Mouse (Mus musculus) hindbrain, embryonic 11.5 days (tissue): ENCODE results near the gene Kndc1. TPM values are rescaled to one million over a fixed set of nuclear protein-coding genes. Genes with fewer than 3 reads are reported as not detected.

Experiments
- ATAC-seq: fragments of 200-750 bp; cut with Nextera tagmentation; 2 replicates; pipeline ENCODE4 v1.8.0; 2017; ENCODE audit warnings: mild to moderate bottlenecking, moderate TSS enrichment, moderate library complexity; ENCODE audit not compliant: low FRiP score
- DNase-seq: peaks from one replicate; pipeline ENCODE4 v3.0.0-alpha.2; 2015; ENCODE audit warnings: low spot score
- H3K27ac ChIP-seq: fragments of 300-500 bp; sonication (generic); 2 replicates; pipeline ENCODE4 v1.5.1; 2014; ENCODE audit warnings: mild to moderate bottlenecking, low read depth, low read length
- H3K27me3 ChIP-seq: fragments of 300-500 bp; sonication (generic); 2 replicates; pipeline ENCODE4 v1.6.1; 2014; ENCODE audit warnings: mild to moderate bottlenecking, low read length, moderate library complexity, mixed read lengths; ENCODE audit not compliant: control insufficient read depth, insufficient read depth
- H3K36me3 ChIP-seq: fragments of 300-500 bp; sonication (generic); 2 replicates; pipeline ENCODE4 v1.6.1; 2014; ENCODE audit warnings: mild to moderate bottlenecking, low read length, moderate library complexity, mixed read lengths; ENCODE audit not compliant: control insufficient read depth, insufficient read depth
- H3K4me1 ChIP-seq: fragments of 300-500 bp; sonication (generic); replicated peaks from 2 replicates; pipeline ENCODE4 v1.6.1; 2014; ENCODE audit warnings: low read length, mixed read lengths; ENCODE audit not compliant: control insufficient read depth, insufficient read depth
- H3K4me2 ChIP-seq: fragments of 300-500 bp; sonication (generic); replicated peaks from 2 replicates; pipeline ENCODE4 v1.6.1; 2014; ENCODE audit warnings: mild to moderate bottlenecking, low read depth, low read length
- H3K4me3 ChIP-seq: fragments of 300-500 bp; sonication (generic); 2 replicates; pipeline ENCODE4 v1.5.1; 2014; ENCODE audit warnings: low read depth, low read length
- H3K9ac ChIP-seq: fragments of 300-500 bp; sonication (generic); 2 replicates; pipeline ENCODE4 v1.6.1; 2014; ENCODE audit warnings: low read depth, low read length
- H3K9me3 ChIP-seq: fragments of 300-500 bp; sonication (generic); 2 replicates; pipeline ENCODE4 v1.6.1; 2016; ENCODE audit warnings: low read length; ENCODE audit not compliant: control insufficient read depth
- WGBS: fragments of 180-500 bp; shearing (Covaris S2); extraction: QIAGEN DNeasy Blood & Tissue Kit; methylation state at CpG from one replicate; pipeline ENCODE4 v1.1.7; 2014; 5-methylcytosine and 5-hydroxymethylcytosine counted together
- polyA plus RNA-seq: library from polyadenylated mRNA; unstranded; fragments of >200 nt; fragmentation: Nextera tagmentation; extraction: Ambion mirVana; gene quantifications from 2 replicates; pipeline ENCODE4 v1.2.1, GENCODE M21; 2014

Kndc1 gene
- polyA plus RNA-seq, 1 experiment from 2014 or later: 1.4 TPM

DNA sequence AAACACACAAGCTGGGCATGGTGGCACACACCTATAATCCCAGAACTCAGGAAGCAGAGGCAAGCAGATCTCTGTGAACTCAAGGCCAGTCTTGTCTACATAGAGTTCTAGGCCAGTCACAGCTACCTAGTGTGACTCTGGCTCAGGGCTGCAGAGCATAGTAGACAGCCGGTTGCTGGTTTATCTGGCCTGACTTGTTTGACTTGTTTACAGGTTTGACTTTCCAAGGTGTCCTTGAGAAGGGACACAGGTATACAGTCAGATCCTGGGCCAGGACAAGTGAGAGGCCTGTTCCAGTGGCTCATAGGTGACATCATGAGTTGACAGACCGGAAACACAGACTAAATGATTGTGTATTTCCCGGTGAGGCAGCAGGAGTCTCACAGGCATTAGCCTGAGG lies 42.6 kb downstream of the Kndc1 start:
- no peak for ATAC-seq
- H3K27me3 ChIP-seq: no peaks in the 10 kb centered on the region; the same call in none of the 2 replicates
- no peak overlapping the region for H3K4me3 ChIP-seq
- no peak for DNase-seq
- no peaks in the 10 kb centered on the region for H3K36me3 ChIP-seq
- H3K9me3 ChIP-seq: no peaks in the 10 kb centered on the region
- WGBS: 75% methylated on average over 3 of the region's 3 CpGs
- H3K4me1 ChIP-seq: no peaks in the 10 kb centered on the region
- no peak overlapping the region for H3K27ac ChIP-seq
- no peak overlapping the region for H3K4me2 ChIP-seq
- H3K9ac ChIP-seq: no peak overlapping the region

- H3K27me3 ChIP-seq: peaks cover 4% of the 10 kb centered on the region
- H3K36me3 ChIP-seq: no peaks in the 10 kb centered on the region
- no peak overlapping the region for H3K4me2 ChIP-seq
- ATAC-seq (no peak), DNase-seq (no peak)
- H3K4me1 ChIP-seq: no peaks in the 10 kb centered on the region
- no peak overlapping the region for H3K9ac ChIP-seq
- H3K9me3 ChIP-seq: no peaks in the 10 kb centered on the region
- H3K4me3 ChIP-seq: no peak overlapping the region
- no peak overlapping the region for H3K27ac ChIP-seq
- 67% methylated on average over 5 of the region's 5 CpGs for WGBS
Measured at GRCm38 (mm10) chr7:139937810-139938209, 43.3 kb downstream of the Kndc1 start.

GRCm38 (mm10) chr7:139940476-139941209 lies 46.1 kb downstream of the Kndc1 start:
- ATAC-seq: no peak

DNA sequence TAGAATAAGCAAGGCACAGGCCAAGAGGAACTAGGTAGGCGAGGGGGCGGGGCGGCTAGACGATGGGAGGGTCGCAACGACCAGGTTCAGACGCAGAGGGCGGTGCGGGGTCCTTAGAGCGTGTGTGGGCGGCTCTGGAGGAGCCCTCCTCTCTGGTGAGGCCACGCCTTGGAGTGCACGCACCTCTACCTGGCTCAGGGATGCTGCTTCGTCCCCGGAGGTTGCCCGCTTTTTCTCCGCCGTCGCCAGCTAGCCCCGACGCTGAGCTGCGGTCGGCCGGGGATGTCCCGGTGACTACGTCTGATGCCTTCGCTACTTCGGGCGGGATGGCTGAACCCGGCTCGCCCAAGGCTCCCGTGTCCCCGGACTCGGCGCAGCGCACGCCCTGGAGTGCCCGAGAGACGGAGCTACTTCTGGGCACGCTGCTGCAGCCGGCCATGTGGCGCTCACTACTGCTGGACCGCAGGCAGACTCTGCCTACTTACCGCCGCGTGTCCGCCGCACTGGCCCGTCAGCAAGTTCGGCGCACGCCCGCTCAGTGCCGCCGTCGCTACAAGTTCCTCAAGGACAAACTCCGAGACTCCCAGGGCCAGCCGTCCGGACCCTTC lies 49.3 kb downstream of the Kndc1 start, which contains the start of gene Utf1:
TSS of gene Utf1 (plus strand) at position 116 of the 608 bp plus-strand sequence.
- Histone ChIP-seq H3K4me1 (no peaks in the 10 kb centered on the region; the same call in none of the 2 replicates), H3K36me3 (no peaks in the 10 kb centered on the region), H3K9me3 (no peaks in the 10 kb centered on the region), H3K9ac (no peak within 1 kb of the TSS), H3K4me2 (peak within 1 kb of the TSS; percentile 41), H3K27me3 (peaks cover 51% of the 10 kb centered on the region), H3K27ac (no peak within 1 kb of the TSS), H3K4me3 (peak within 1 kb of the TSS; percentile 26)
- under 1% methylated on average over 55 of the region's 59 CpGs for WGBS
- DNase-seq: no peak
- peak; percentile 35; the same call in 1 of the 2 replicates for ATAC-seq

More at GRCm38 (mm10) chr7:139940476-139941209, 46.1 kb downstream of the Kndc1 start:
- Histone ChIP-seq H3K4me2 (no peak overlapping the region), H3K27me3 (peaks cover 31% of the 10 kb centered on the region), H3K9ac (no peak overlapping the region), H3K4me3 (no peak overlapping the region), H3K9me3 (no peaks in the 10 kb centered on the region), H3K27ac (no peak overlapping the region), H3K36me3 (no peaks in the 10 kb centered on the region), H3K4me1 (no peaks in the 10 kb centered on the region; the same call in none of the 2 replicates)
- DNase-seq: no peak
- WGBS: 60% methylated on average over 16 of the region's 16 CpGs

- Histone ChIP-seq H3K4me2 (peak overlapping the region; percentile 41), H3K36me3 (no peaks in the 10 kb centered on the region), H3K9ac (no peak overlapping the region), H3K27me3 (peaks cover 55% of the 10 kb centered on the region), H3K4me3 (peak overlapping the region; percentile 26), H3K4me1 (no peaks in the 10 kb centered on the region; the same call in none of the 2 replicates), H3K27ac (no peak overlapping the region), H3K9me3 (no peaks in the 10 kb centered on the region)
- peak; percentile 63 for DNase-seq
- WGBS: 3% methylated on average over 67 of the region's 68 CpGs
- peak; percentile 30; the same call in 1 of the 2 replicates for ATAC-seq
Measured at GRCm38 (mm10) chr7:139944291-139945240, 50.1 kb downstream of the Kndc1 start.

DNA sequence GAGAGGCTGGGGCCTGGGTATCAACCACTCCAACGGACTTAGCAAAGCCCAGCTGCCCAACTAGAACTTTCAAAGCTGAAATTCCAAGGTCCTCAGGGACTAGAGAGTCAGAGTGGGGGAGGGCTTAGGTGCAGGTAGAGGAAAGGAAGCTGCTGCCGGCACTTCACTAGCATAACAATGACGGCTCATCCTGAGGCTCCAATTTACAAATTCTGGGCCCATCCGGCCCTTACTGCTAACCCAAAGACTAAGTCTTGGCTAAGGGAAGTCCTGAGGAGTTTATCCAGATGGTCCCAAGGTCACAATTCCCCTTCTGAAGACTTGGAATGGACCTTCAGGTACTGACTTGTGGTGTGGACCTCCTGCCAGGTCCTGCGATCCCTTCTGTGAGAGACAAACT lies 51.0 kb downstream of the Kndc1 start:
- ATAC-seq (no peak), DNase-seq (peak; percentile 18)
- H3K4me2 ChIP-seq: no peak overlapping the region
- no peak overlapping the region for H3K4me3 ChIP-seq
- no peak overlapping the region for H3K9ac ChIP-seq
- H3K36me3 ChIP-seq: no peaks in the 10 kb centered on the region
- 8% methylated on average over 5 of the region's 5 CpGs for WGBS
- no peaks in the 10 kb centered on the region; the same call in none of the 2 replicates for H3K4me1 ChIP-seq
- no peak overlapping the region for H3K27ac ChIP-seq
- peaks cover 55% of the 10 kb centered on the region for H3K27me3 ChIP-seq
- H3K9me3 ChIP-seq: no peaks in the 10 kb centered on the region

- H3K4me2 ChIP-seq: no peak overlapping the region
- H3K27ac ChIP-seq: no peak overlapping the region
- no peak overlapping the region for H3K9ac ChIP-seq
- H3K9me3 ChIP-seq: no peaks in the 10 kb centered on the region
- DNase-seq (no peak), ATAC-seq (no peak)
- 22% methylated on average over 5 of the region's 5 CpGs for WGBS
- peaks cover 55% of the 10 kb centered on the region for H3K27me3 ChIP-seq
- H3K4me1 ChIP-seq: peaks cover 2% of the 10 kb centered on the region
- no peak overlapping the region for H3K4me3 ChIP-seq
- H3K36me3 ChIP-seq: no peaks in the 10 kb centered on the region
Measured at GRCm38 (mm10) chr7:139946032-139946431, 51.5 kb downstream of the Kndc1 start.

GRCm38 (mm10) chr7:139949893-139950282 lies 55.4 kb downstream of the Kndc1 start:
- H3K4me1 ChIP-seq: peaks cover 3% of the 10 kb centered on the region; the same call in 1 of the 2 replicates
- H3K9ac ChIP-seq: peak overlapping the region; percentile 28; the same call in 1 of the 2 replicates
- ATAC-seq (peak; percentile 77), DNase-seq (peak; percentile 81)
- peak overlapping the region; percentile 32 for H3K4me3 ChIP-seq
- H3K9me3 ChIP-seq: no peaks in the 10 kb centered on the region
- H3K27ac ChIP-seq: no peak overlapping the region
- H3K36me3 ChIP-seq: no peaks in the 10 kb centered on the region
- peaks cover 31% of the 10 kb centered on the region for H3K27me3 ChIP-seq
- 1% methylated on average over 15 of the region's 15 CpGs for WGBS
- peak overlapping the region; percentile 71 for H3K4me2 ChIP-seq
